Mouse (Mus musculus): Measurements from ENCODE around the gene Arid1a. TPM values are rescaled to one million over a fixed set of nuclear protein-coding genes. Genes with fewer than 3 reads are reported as not detected.

The Arid1a gene
- polyA plus RNA-seq, 1 experiment = 49.4 TPM

- TF ChIP-seq POLR2A (IDR thresholded peaks at IDR 0.05; ENCODE audit: borderline replicate concordance, insufficient read depth, low read length) (0 out of 2 replicates have a peak, but pooled peaks have one; percentile 24), CTCF (IDR thresholded peaks at IDR 0.05; ENCODE audit: borderline replicate concordance, insufficient read depth, low read depth, low read length) (peak; percentile 60)
- Histone ChIP-seq H3K4me1 (ENCODE audit: control insufficient read depth, insufficient read depth, low read length) (peaks cover 18% of the 10 kb centered on the region), H3K27me3 (ENCODE audit: control insufficient read depth, insufficient read depth, low read length) (no peaks in the 10 kb centered on the region), H3K4me3 (replicated peaks; ENCODE audit: insufficient read depth, low read depth, low read length) (peak overlapping the region; percentile 83), H3K27ac (ENCODE audit: insufficient read depth, low read length) (no peak overlapping the region)
- DNase-seq = peak; percentile 89 to 93
- WGBS = 10% methylated on average over 41 of the region's 47 CpGs
These were observed 123.1 kb downstream of the Arid1a start for GRCm38 (mm10) chr4:133633332-133634042.

- Histone ChIP-seq H3K4me3 (replicated peaks; ENCODE audit: insufficient read depth, low read depth, low read length) (peak overlapping the region; percentile 83), H3K27ac (ENCODE audit: insufficient read depth, low read length) (peak overlapping the region; percentile 55; the same call in 1 of the 2 replicates), H3K4me1 (ENCODE audit: control insufficient read depth, insufficient read depth, low read length) (peaks cover 18% of the 10 kb centered on the region), H3K27me3 (ENCODE audit: control insufficient read depth, insufficient read depth, low read length) (no peaks in the 10 kb centered on the region)
- TF ChIP-seq CTCF (IDR thresholded peaks at IDR 0.05; ENCODE audit: borderline replicate concordance, insufficient read depth, low read depth, low read length) (no peak), POLR2A (IDR thresholded peaks at IDR 0.05; ENCODE audit: borderline replicate concordance, insufficient read depth, low read length) (no peak)
- WGBS = 2% methylated on average over 69 of the region's 69 CpGs
- peak; percentile 52 to 77 for DNase-seq
These were observed 123.9 kb downstream of the Arid1a start for GRCm38 (mm10) chr4:133632483-133633327.

DNA sequence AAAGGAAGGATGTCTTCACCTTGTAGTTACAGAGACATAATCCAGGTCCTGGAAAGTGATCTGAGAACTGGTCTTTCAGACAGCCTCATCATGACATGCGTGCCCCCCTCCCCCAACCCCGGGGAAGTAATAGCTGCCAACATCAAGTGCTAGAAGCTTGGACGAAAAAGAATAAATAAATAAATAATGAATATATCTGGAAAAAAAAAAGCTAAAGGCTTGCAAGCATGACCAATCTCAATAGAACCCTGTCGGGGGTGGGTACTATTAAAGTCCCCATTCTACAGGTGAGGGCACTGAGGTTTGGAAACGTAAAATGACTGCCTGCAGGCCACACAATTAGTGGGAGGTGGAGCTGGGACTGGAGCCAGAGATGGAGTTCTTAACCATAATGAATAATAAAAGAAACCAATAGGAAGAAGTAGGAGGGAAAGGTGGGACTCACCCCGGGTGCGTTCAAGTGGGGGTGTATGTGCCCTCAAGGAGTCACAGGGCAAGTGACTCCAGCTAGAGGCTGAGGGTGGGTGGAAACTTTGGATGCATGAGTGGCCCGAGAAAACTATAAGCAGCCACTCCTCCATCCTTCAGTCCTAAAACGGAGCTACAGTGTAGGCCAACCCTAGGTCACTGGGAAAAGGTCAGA is 124.7 kb downstream of the Arid1a start:
- TF ChIP-seq CTCF (IDR thresholded peaks at IDR 0.05; ENCODE audit: borderline replicate concordance, insufficient read depth, low read depth, low read length) (no peak), POLR2A (IDR thresholded peaks at IDR 0.05; ENCODE audit: borderline replicate concordance, insufficient read depth, low read length) (no peak)
- DNase-seq = peak; percentile 28 to 42
- WGBS = 16% methylated on average over 9 of the region's 9 CpGs

DNA sequence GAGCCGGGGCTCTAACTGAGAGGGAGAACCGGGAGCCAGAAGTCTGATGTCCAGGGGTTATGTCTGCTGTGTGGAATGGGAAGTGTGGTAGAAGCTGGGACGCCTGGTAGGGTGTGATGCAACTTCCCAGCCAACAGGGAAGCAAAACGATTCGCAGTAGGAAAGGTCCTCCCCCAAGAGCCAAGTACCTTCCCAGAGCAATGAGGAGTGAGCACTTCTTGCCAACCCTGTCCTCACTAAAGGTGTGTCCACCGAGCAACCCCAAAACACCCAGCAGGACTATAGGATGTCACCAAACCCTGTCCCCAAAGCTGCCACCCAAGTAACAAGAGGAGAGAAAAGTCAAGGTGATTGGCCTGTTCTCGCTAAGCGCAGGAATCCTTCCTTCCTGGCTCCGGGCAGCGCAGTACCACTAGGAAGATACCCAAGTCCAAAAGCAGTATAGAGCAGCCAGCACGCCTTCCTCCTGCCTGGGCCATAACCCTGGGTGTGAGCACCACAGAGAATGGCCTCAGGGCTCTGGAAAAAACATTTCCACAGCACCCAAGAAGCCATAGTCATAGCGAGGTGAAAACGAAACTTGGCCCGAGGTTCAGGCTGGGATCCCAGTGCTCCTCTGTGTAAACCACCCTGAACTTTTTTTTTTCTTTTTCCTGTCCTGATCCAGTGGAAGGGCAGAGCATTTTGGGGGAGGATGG is 125.3 kb downstream of the Arid1a start:
- Histone ChIP-seq H3K4me3 (replicated peaks; ENCODE audit: insufficient read depth, low read depth, low read length) (peak overlapping the region; percentile 83), H3K27me3 (ENCODE audit: control insufficient read depth, insufficient read depth, low read length) (no peaks in the 10 kb centered on the region), H3K27ac (ENCODE audit: insufficient read depth, low read length) (peak overlapping the region; percentile 49), H3K4me1 (ENCODE audit: control insufficient read depth, insufficient read depth, low read length) (peaks cover 28% of the 10 kb centered on the region)
- TF ChIP-seq CTCF (IDR thresholded peaks at IDR 0.05; ENCODE audit: borderline replicate concordance, insufficient read depth, low read depth, low read length) = no peak
- TF ChIP-seq POLR2A (IDR thresholded peaks at IDR 0.05; ENCODE audit: borderline replicate concordance, insufficient read depth, low read length) = no peak
- 17% methylated on average over 14 of the region's 14 CpGs for WGBS
- peak in 1 of 2 experiments; percentile 45 for DNase-seq

More for the DNA sequence above, 124.7 kb downstream of the Arid1a start:
- Histone ChIP-seq H3K4me3 (replicated peaks; ENCODE audit: insufficient read depth, low read depth, low read length) (peak overlapping the region; percentile 83), H3K27me3 (ENCODE audit: control insufficient read depth, insufficient read depth, low read length) (no peaks in the 10 kb centered on the region), H3K27ac (ENCODE audit: insufficient read depth, low read length) (peak overlapping the region; percentile 55), H3K4me1 (ENCODE audit: control insufficient read depth, insufficient read depth, low read length) (peaks cover 21% of the 10 kb centered on the region)

DNA sequence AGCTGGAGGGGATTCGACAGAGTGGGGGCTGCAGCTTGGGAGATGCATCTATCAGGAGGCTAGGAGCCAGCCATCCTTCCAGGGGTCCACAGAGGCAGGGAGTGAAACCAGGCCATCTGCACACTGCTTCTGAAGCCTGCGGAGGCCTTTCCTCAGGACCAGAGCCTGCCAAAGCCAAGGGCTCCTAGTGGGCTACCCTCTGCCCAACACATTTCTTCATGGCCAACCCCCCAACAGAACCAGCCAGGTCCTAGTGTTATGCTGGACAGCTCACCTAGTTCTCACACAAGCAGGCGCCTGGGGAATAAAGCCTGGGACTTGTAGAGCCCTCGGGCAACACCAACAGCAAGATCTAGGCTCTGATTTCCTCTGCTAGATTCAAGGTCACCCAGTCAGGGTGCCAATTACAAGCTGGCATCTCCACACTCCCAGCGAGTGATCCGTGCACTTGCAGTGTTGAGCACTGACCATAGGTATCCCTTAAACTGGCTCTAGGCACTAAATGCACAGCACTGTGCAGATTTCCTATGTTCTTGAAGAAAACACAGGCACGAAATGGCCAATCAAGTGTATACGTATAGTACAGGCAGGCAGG is 126.1 kb downstream of the Arid1a start:
- TF ChIP-seq POLR2A (IDR thresholded peaks at IDR 0.05; ENCODE audit: borderline replicate concordance, insufficient read depth, low read length) (no peak), CTCF (IDR thresholded peaks at IDR 0.05; ENCODE audit: borderline replicate concordance, insufficient read depth, low read depth, low read length) (no peak)
- peak; percentile 65 to 71 for DNase-seq
- Histone ChIP-seq H3K27ac (ENCODE audit: insufficient read depth, low read length) (peak overlapping the region; percentile 49), H3K4me1 (ENCODE audit: control insufficient read depth, insufficient read depth, low read length) (peaks cover 35% of the 10 kb centered on the region), H3K4me3 (replicated peaks; ENCODE audit: insufficient read depth, low read depth, low read length) (peak overlapping the region; percentile 83), H3K27me3 (ENCODE audit: control insufficient read depth, insufficient read depth, low read length) (no peaks in the 10 kb centered on the region)
- WGBS = 12% methylated on average over 8 of the region's 8 CpGs

- TF ChIP-seq POLR2A (IDR thresholded peaks at IDR 0.05; ENCODE audit: borderline replicate concordance, insufficient read depth, low read length) (no peak), CTCF (IDR thresholded peaks at IDR 0.05; ENCODE audit: borderline replicate concordance, insufficient read depth, low read depth, low read length) (no peak)
- H3K27ac ChIP-seq (ENCODE audit: insufficient read depth, low read length) = no peak overlapping the region; the same call in 1 of the 2 replicates
- DNase-seq = no peak
- WGBS = 62% methylated on average over 7 of the region's 7 CpGs
- no peaks in the 10 kb centered on the region for H3K27me3 ChIP-seq (ENCODE audit: control insufficient read depth, insufficient read depth, low read length)
- peaks cover 38% of the 10 kb centered on the region for H3K4me1 ChIP-seq (ENCODE audit: control insufficient read depth, insufficient read depth, low read length)
- no peak overlapping the region for H3K4me3 ChIP-seq (replicated peaks; ENCODE audit: insufficient read depth, low read depth, low read length)
These were observed 127.4 kb downstream of the Arid1a start for GRCm38 (mm10) chr4:133629191-133629590.

Other genes with a start within 250 kb of the Arid1a start
- gene Kdf1, start 237.8 kb downstream of the Arid1a start, polyA plus RNA-seq (2012; rRNA removed) = 0.10 TPM in 1 of 2 replicates, not detected in the other
- gene Nudc, start 210.8 kb downstream of the Arid1a start, polyA plus RNA-seq (2012; rRNA removed) = 197 and 231 TPM in 2 replicates
- gene Nr0b2, start 203.4 kb downstream of the Arid1a start, polyA plus RNA-seq (2012; rRNA removed) = 2.1 and 2.6 TPM in 2 replicates
- 9.4 and 10.2 TPM in 2 replicates for gene Gpatch3, start 182.0 kb downstream of the Arid1a start, polyA plus RNA-seq (2012; rRNA removed)
- 23.6 and 23.9 TPM in 2 replicates for gene Gpn2, start 172.4 kb downstream of the Arid1a start, polyA plus RNA-seq (2012; rRNA removed)
- 4.2 and 4.8 TPM in 2 replicates for gene Sfn, start 154.6 kb downstream of the Arid1a start, polyA plus RNA-seq (2012; rRNA removed)
- gene Zdhhc18, start 106.6 kb downstream of the Arid1a start, polyA plus RNA-seq (2012; rRNA removed) = 51.8 and 58.7 TPM in 2 replicates
- gene Pigv, start 84.1 kb downstream of the Arid1a start, polyA plus RNA-seq (2012; rRNA removed) = 10.8 and 11.1 TPM in 2 replicates
- gene Rps6ka1, start 131.0 kb upstream of the Arid1a start, polyA plus RNA-seq (2012; rRNA removed) = 93.6 and 114 TPM in 2 replicates
- 140 and 148 TPM in 2 replicates for gene Hmgn2, start 211.9 kb upstream of the Arid1a start, polyA plus RNA-seq (2012; rRNA removed)
- 75.8 and 76.6 TPM in 2 replicates for gene Dhdds, start 244.1 kb upstream of the Arid1a start, polyA plus RNA-seq (2012; rRNA removed)